Mouse (Mus musculus) urinary bladder, postnatal 14 days (tissue): ENCODE measurements around the gene Twist2.

Experiments used
- DNase-seq: peaks from one replicate; pipeline ENCODE4 v3.0.0; 2021; ENCODE audit warnings: low spot score

The Twist2 gene

GRCm38 (mm10) chr1:91800967-91801843 is at the start of gene Twist2:
Gene Twist2, plus strand, starts transcription at chr1:91801461.
- peak; percentile 74 for DNase-seq

- no peak for DNase-seq
Measured at GRCm38 (mm10) chr1:91752931-91753330, 48.3 kb upstream of the Twist2 start.

- peak; percentile 74 for DNase-seq
Measured at GRCm38 (mm10) chr1:91755102-91755501, 46.2 kb upstream of the Twist2 start.

GRCm38 (mm10) chr1:91757292-91757691 is 44.0 kb upstream of the Twist2 start:
- no peak for DNase-seq

- no peak for DNase-seq
Measured at GRCm38 (mm10) chr1:91758143-91758542, 43.1 kb upstream of the Twist2 start.

GRCm38 (mm10) chr1:91758600-91759515 is 42.4 kb upstream of the Twist2 start:
- DNase-seq = no peak

- no peak for DNase-seq
Measured at GRCm38 (mm10) chr1:91760140-91760986, 40.9 kb upstream of the Twist2 start.

GRCm38 (mm10) chr1:91762528-91763091 is 38.7 kb upstream of the Twist2 start:
- DNase-seq = no peak

GRCm38 (mm10) chr1:91770221-91770624 is 31.0 kb upstream of the Twist2 start:
- DNase-seq = no peak

- DNase-seq = no peak
Measured at GRCm38 (mm10) chr1:91770676-91771075, 30.6 kb upstream of the Twist2 start.

GRCm38 (mm10) chr1:91776928-91777327 is 24.3 kb upstream of the Twist2 start:
- DNase-seq = no peak

- DNase-seq = no peak
Measured at GRCm38 (mm10) chr1:91779819-91780218, 21.4 kb upstream of the Twist2 start.

GRCm38 (mm10) chr1:91781182-91781581 is 20.1 kb upstream of the Twist2 start:
- DNase-seq = peak; percentile 63

GRCm38 (mm10) chr1:91784162-91784561 is 17.1 kb upstream of the Twist2 start:
- DNase-seq = no peak

GRCm38 (mm10) chr1:91799323-91799722 is 1.9 kb upstream of the Twist2 start:
- no peak for DNase-seq

GRCm38 (mm10) chr1:91800348-91800747 is 913 bp upstream of the Twist2 start:
- no peak for DNase-seq

GRCm38 (mm10) chr1:91801844-91802366 is 644 bp downstream of the Twist2 start:
- DNase-seq = no peak

GRCm38 (mm10) chr1:91802406-91803121 is 1.3 kb downstream of the Twist2 start:
- no peak for DNase-seq

GRCm38 (mm10) chr1:91803416-91803815 is 2.2 kb downstream of the Twist2 start:
- no peak for DNase-seq

- no peak for DNase-seq
Measured at GRCm38 (mm10) chr1:91816067-91816466, 14.8 kb downstream of the Twist2 start.

GRCm38 (mm10) chr1:91816571-91816970 is 15.3 kb downstream of the Twist2 start:
- DNase-seq = peak; percentile 73
